Mouse (Mus musculus): ENCODE results near the gene Arv1.

DNA sequence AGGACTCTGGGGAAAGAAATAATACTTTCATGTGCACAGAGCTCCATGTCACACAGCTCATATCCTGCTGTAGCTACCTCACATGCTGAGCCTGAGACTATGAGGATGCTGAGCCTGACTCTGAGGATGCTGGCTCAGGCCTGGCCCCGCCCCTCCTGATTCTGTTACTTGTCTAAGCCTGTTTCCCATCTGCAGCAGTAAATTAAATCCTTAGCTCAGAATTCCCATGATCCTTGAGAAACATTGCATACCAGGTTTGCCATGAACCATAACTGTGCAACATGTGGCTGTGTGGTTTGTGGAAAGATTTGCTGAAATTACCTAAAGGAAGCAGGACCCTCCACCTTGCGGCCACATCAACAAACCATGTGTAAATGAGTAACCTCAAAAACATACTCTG is 49.6 kb upstream of the Arv1 start:
- TF ChIP-seq CTCF (conservative IDR thresholded peaks at IDR 0.05 in 1 of 2, IDR thresholded peaks at IDR 0.05 in 1 of 2; ENCODE audit: low read depth in 2 of 2, low read length in 2 of 2): no peak
- no peak for TF ChIP-seq ZKSCAN1 (IDR thresholded peaks at IDR 0.05; ENCODE audit: borderline replicate concordance, low read depth, low read length)
- no peak for TF ChIP-seq MAX (IDR thresholded peaks at IDR 0.05; ENCODE audit: low read length)
- no peak for TF ChIP-seq PAX5 (IDR thresholded peaks at IDR 0.05; ENCODE audit: low read length)
- TF ChIP-seq POLR2A (IDR thresholded peaks at IDR 0.05; ENCODE audit: low read depth, low read length): no peak
- no peak for TF ChIP-seq JUN (IDR thresholded peaks at IDR 0.05; ENCODE audit: insufficient read depth, low read depth, low read length)

Measured in CH12.LX (cell line).